Mouse (Mus musculus): ENCODE measurements around the gene Phf12.

GRCm38 (mm10) chr11:77982441-77982905 lies at the start of gene Phf12:
- TF ChIP-seq CTCF (IDR thresholded peaks at IDR 0.05; ENCODE audit: low read depth, low read length) (no peak), POLR2A (IDR thresholded peaks at IDR 0.05; ENCODE audit: insufficient read depth, low read length) (no peak), EP300 (IDR thresholded peaks at IDR 0.05; ENCODE audit: insufficient read depth, low read depth, low read length) (no peak)
